18 mouse cellular contexts compared by ENCODE assay signal in the genomic region with DNA sequence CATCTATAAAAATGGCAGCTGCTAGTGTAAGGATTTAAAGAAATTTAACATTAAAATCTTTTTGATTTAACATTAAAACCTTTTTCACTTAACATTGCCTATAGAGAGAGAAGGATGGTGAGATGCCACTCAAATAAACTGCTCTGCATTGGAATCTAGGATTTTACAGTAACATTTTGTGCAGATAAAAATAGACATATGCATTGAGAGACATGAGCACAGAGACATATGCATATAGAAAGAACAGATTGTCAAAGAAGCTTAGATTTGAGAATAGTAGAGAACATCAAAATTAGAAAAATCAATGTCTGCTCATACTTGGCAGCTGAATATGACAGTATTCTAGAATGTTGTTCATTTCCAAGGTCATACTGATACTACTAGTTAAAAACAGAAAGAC.
"Had no signal": no experiment of that assay in that cellular context is flagged by ENCODE, and none has a peak within 500 bp of the region (broad histone marks: within the 10 kb centered on the region; RNA-seq: fewer than 3 reads in every experiment).

No protein-coding gene starts in this region.

- H3K9ac ChIP-seq: lung, embryonic 14.5 days; midbrain, embryonic 12.5 days; neural tube, embryonic 13.5 days; neural tube, embryonic 15.5 days had no signal

- H3K9me3 ChIP-seq: midbrain, embryonic 10.5 days; midbrain, embryonic 12.5 days; neural tube, embryonic 13.5 days; neural tube, embryonic 15.5 days had no signal

- H3K4me3 ChIP-seq: midbrain, embryonic 10.5 days; midbrain, embryonic 12.5 days; myocyte; neural tube, embryonic 13.5 days; neural tube, embryonic 15.5 days had no signal

- H3K4me2 ChIP-seq: lung, embryonic 14.5 days; midbrain, embryonic 12.5 days; neural tube, embryonic 13.5 days; neural tube, embryonic 15.5 days had no signal

- H3K27me3 ChIP-seq: midbrain, embryonic 12.5 days; neural tube, embryonic 13.5 days; neural tube, embryonic 15.5 days had no signal

- H3K36me3 ChIP-seq: midbrain, embryonic 10.5 days; midbrain, embryonic 12.5 days; neural tube, embryonic 13.5 days; neural tube, embryonic 15.5 days had no signal

- H3K27ac ChIP-seq: midbrain, embryonic 10.5 days; midbrain, embryonic 12.5 days; neural tube, embryonic 13.5 days; neural tube, embryonic 15.5 days had no signal

- H3K4me1 ChIP-seq: midbrain, embryonic 10.5 days; midbrain, embryonic 12.5 days; neural tube, embryonic 13.5 days; neural tube, embryonic 15.5 days had no signal

- ATAC-seq: midbrain, embryonic 16.5 days had no signal

- DNase-seq: lung, embryonic 14.5 days; lung, postnatal 10 days; lung, postnatal 4 days; midbrain, embryonic 14.5 days; retina, postnatal 1 day; right cerebral cortex, adult 18-20 months; right cerebral cortex, postnatal 25 days; right cerebral cortex, postnatal 4 days; spleen, adult 18-20 months; thymus, adult 2 months; thymus, postnatal 25 days; thymus, postnatal 4 days had no signal
